Mouse (Mus musculus): ENCODE measurements around the gene Camk2d. TPM values are rescaled to one million over a fixed set of nuclear protein-coding genes. Genes with fewer than 3 reads are reported as not detected.

Gene Camk2d
- polyA plus RNA-seq, 1 experiment from 2014 or later, result 40.9 TPM

GRCm38 (mm10) chr3:126714281-126714680, 118.2 kb downstream of the Camk2d start:
- no peak for ATAC-seq (ENCODE audit: low read depth)
- 79% methylated on average over 1 of the region's 1 CpGs for WGBS
- Histone ChIP-seq H3K4me3 (ENCODE audit: low read depth, low read length) (no peak overlapping the region), H3K27me3 (replicated peaks; ENCODE audit: control insufficient read depth, insufficient read depth, low read length) (no peaks in the 10 kb centered on the region), H3K36me3 (ENCODE audit: control insufficient read depth, insufficient read depth, low read length) (no peaks in the 10 kb centered on the region), H3K9ac (ENCODE audit: low read depth, low read length) (no peak overlapping the region), H3K4me1 (ENCODE audit: control insufficient read depth, insufficient read depth, low read length) (no peaks in the 10 kb centered on the region), H3K9me3 (ENCODE audit: control insufficient read depth, low read length) (no peaks in the 10 kb centered on the region), H3K27ac (replicated peaks; ENCODE audit: low read depth, low read length) (no peak overlapping the region), H3K4me2 (ENCODE audit: low read depth, low read length) (no peak overlapping the region)
- DNase-seq (ENCODE audit: low spot score), result no peak

GRCm38 (mm10) chr3:126723021-126723449, 126.9 kb downstream of the Camk2d start:
- no peak for DNase-seq (ENCODE audit: low spot score)
- no peak overlapping the region for H3K4me2 ChIP-seq (ENCODE audit: low read depth, low read length)
- H3K4me3 ChIP-seq (ENCODE audit: low read depth, low read length), result no peak overlapping the region
- 70% methylated on average over 5 of the region's 5 CpGs for WGBS
- H3K27me3 ChIP-seq (replicated peaks; ENCODE audit: control insufficient read depth, insufficient read depth, low read length), result no peaks in the 10 kb centered on the region
- H3K9ac ChIP-seq (ENCODE audit: low read depth, low read length), result no peak overlapping the region
- H3K9me3 ChIP-seq (ENCODE audit: control insufficient read depth, low read length), result no peaks in the 10 kb centered on the region
- H3K36me3 ChIP-seq (ENCODE audit: control insufficient read depth, insufficient read depth, low read length), result no peaks in the 10 kb centered on the region
- ATAC-seq (ENCODE audit: low read depth), result no peak
- no peaks in the 10 kb centered on the region for H3K4me1 ChIP-seq (ENCODE audit: control insufficient read depth, insufficient read depth, low read length)
- no peak overlapping the region for H3K27ac ChIP-seq (replicated peaks; ENCODE audit: low read depth, low read length)

GRCm38 (mm10) chr3:126723458-126723857, 127.4 kb downstream of the Camk2d start:
- DNase-seq (ENCODE audit: low spot score) (no peak), ATAC-seq (ENCODE audit: low read depth) (no peak)
- WGBS, result 70% methylated on average over 5 of the region's 5 CpGs
- Histone ChIP-seq H3K27me3 (replicated peaks; ENCODE audit: control insufficient read depth, insufficient read depth, low read length) (no peaks in the 10 kb centered on the region), H3K4me1 (ENCODE audit: control insufficient read depth, insufficient read depth, low read length) (no peaks in the 10 kb centered on the region), H3K36me3 (ENCODE audit: control insufficient read depth, insufficient read depth, low read length) (no peaks in the 10 kb centered on the region), H3K4me2 (ENCODE audit: low read depth, low read length) (no peak overlapping the region), H3K9ac (ENCODE audit: low read depth, low read length) (no peak overlapping the region), H3K27ac (replicated peaks; ENCODE audit: low read depth, low read length) (no peak overlapping the region), H3K9me3 (ENCODE audit: control insufficient read depth, low read length) (no peaks in the 10 kb centered on the region), H3K4me3 (ENCODE audit: low read depth, low read length) (no peak overlapping the region)

DNA sequence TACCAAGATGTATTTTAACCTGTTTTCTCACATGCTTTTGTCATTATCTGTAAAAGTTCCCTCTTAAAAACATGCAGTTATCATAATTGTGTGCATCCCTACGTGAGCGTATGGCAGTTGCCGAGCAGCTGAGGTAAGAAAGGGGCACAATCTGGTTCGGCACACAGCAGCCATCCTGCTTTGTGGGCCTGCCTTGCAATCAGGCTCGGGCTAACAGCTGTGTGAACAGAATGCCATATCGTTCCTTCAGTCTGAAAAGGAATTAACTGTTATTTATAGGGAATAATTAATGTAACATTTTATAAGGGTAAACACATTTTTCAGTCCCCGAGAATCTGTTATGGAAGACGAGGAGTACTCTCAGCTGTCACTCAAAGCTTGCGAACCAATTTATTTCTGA, 129.5 kb downstream of the Camk2d start:
- DNase-seq (ENCODE audit: low spot score) (no peak), ATAC-seq (ENCODE audit: low read depth) (no peak)
- Histone ChIP-seq H3K27me3 (replicated peaks; ENCODE audit: control insufficient read depth, insufficient read depth, low read length) (no peaks in the 10 kb centered on the region), H3K9ac (ENCODE audit: low read depth, low read length) (no peak overlapping the region), H3K4me1 (ENCODE audit: control insufficient read depth, insufficient read depth, low read length) (no peaks in the 10 kb centered on the region), H3K4me2 (ENCODE audit: low read depth, low read length) (no peak overlapping the region), H3K36me3 (ENCODE audit: control insufficient read depth, insufficient read depth, low read length) (no peaks in the 10 kb centered on the region), H3K27ac (replicated peaks; ENCODE audit: low read depth, low read length) (no peak overlapping the region), H3K9me3 (ENCODE audit: control insufficient read depth, low read length) (no peaks in the 10 kb centered on the region), H3K4me3 (ENCODE audit: low read depth, low read length) (no peak overlapping the region)
- 76% methylated on average over 9 of the region's 9 CpGs for WGBS

- H3K27ac ChIP-seq (replicated peaks; ENCODE audit: low read depth, low read length), result no peak overlapping the region
- no peak overlapping the region for H3K9ac ChIP-seq (ENCODE audit: low read depth, low read length)
- no peak overlapping the region for H3K4me3 ChIP-seq (ENCODE audit: low read depth, low read length)
- DNase-seq (ENCODE audit: low spot score) (no peak), ATAC-seq (ENCODE audit: low read depth) (no peak)
- H3K4me1 ChIP-seq (ENCODE audit: control insufficient read depth, insufficient read depth, low read length), result no peaks in the 10 kb centered on the region
- no peaks in the 10 kb centered on the region for H3K9me3 ChIP-seq (ENCODE audit: control insufficient read depth, low read length)
- WGBS, result 95% methylated on average over 4 of the region's 4 CpGs
- H3K27me3 ChIP-seq (replicated peaks; ENCODE audit: control insufficient read depth, insufficient read depth, low read length), result no peaks in the 10 kb centered on the region
- no peaks in the 10 kb centered on the region for H3K36me3 ChIP-seq (ENCODE audit: control insufficient read depth, insufficient read depth, low read length)
- no peak overlapping the region for H3K4me2 ChIP-seq (ENCODE audit: low read depth, low read length)
These were observed 131.3 kb downstream of the Camk2d start for GRCm38 (mm10) chr3:126727387-126727786.

DNA sequence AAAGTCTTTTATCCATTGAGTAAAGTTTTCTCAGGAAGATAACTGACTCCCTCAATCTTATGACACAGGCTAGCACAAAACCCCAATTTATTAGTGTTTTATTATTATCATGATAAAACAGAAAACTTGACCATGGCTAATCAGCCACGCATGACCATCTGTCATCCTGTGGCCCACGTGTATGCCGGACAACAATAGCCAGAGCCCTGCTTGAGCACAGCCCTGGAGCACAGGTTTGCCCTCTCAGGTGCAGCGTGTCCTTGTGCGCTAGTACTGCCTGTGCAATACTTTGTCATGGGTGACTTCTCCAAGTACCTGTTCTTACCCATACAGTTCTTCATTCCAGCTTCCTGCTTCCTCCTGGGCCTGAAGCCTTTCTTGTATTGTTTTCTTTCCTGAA, 134.3 kb downstream of the Camk2d start:
- H3K4me2 ChIP-seq (ENCODE audit: low read depth, low read length), result no peak overlapping the region
- H3K27me3 ChIP-seq (replicated peaks; ENCODE audit: control insufficient read depth, insufficient read depth, low read length), result no peaks in the 10 kb centered on the region
- no peak overlapping the region for H3K27ac ChIP-seq (replicated peaks; ENCODE audit: low read depth, low read length)
- 93% methylated on average over 5 of the region's 5 CpGs for WGBS
- ATAC-seq (ENCODE audit: low read depth) (no peak), DNase-seq (ENCODE audit: low spot score) (no peak)
- H3K9me3 ChIP-seq (ENCODE audit: control insufficient read depth, low read length), result no peaks in the 10 kb centered on the region
- no peak overlapping the region for H3K9ac ChIP-seq (ENCODE audit: low read depth, low read length)
- H3K4me3 ChIP-seq (ENCODE audit: low read depth, low read length), result no peak overlapping the region
- peaks cover 2% of the 10 kb centered on the region; the same call in 1 of the 2 replicates for H3K4me1 ChIP-seq (ENCODE audit: control insufficient read depth, insufficient read depth, low read length)
- H3K36me3 ChIP-seq (ENCODE audit: control insufficient read depth, insufficient read depth, low read length), result no peaks in the 10 kb centered on the region

- Histone ChIP-seq H3K4me1 (ENCODE audit: control insufficient read depth, insufficient read depth, low read length) (peaks cover 4% of the 10 kb centered on the region; the same call in 1 of the 2 replicates), H3K4me2 (ENCODE audit: low read depth, low read length) (no peak overlapping the region), H3K9me3 (ENCODE audit: control insufficient read depth, low read length) (no peaks in the 10 kb centered on the region), H3K9ac (ENCODE audit: low read depth, low read length) (no peak overlapping the region), H3K27ac (replicated peaks; ENCODE audit: low read depth, low read length) (no peak overlapping the region), H3K4me3 (ENCODE audit: low read depth, low read length) (no peak overlapping the region), H3K36me3 (ENCODE audit: control insufficient read depth, insufficient read depth, low read length) (no peaks in the 10 kb centered on the region), H3K27me3 (replicated peaks; ENCODE audit: control insufficient read depth, insufficient read depth, low read length) (no peaks in the 10 kb centered on the region)
- WGBS, result 86% methylated on average over 2 of the region's 2 CpGs
- no peak for ATAC-seq (ENCODE audit: low read depth)
- no peak for DNase-seq (ENCODE audit: low spot score)
These were observed 136.2 kb downstream of the Camk2d start for GRCm38 (mm10) chr3:126732323-126732722.

GRCm38 (mm10) chr3:126734533-126734932, 138.4 kb downstream of the Camk2d start:
- no peak overlapping the region for H3K9ac ChIP-seq (ENCODE audit: low read depth, low read length)
- peaks cover 4% of the 10 kb centered on the region; the same call in 1 of the 2 replicates for H3K4me1 ChIP-seq (ENCODE audit: control insufficient read depth, insufficient read depth, low read length)
- H3K4me2 ChIP-seq (ENCODE audit: low read depth, low read length), result no peak overlapping the region
- H3K36me3 ChIP-seq (ENCODE audit: control insufficient read depth, insufficient read depth, low read length), result no peaks in the 10 kb centered on the region
- H3K4me3 ChIP-seq (ENCODE audit: low read depth, low read length), result no peak overlapping the region
- no peaks in the 10 kb centered on the region for H3K27me3 ChIP-seq (replicated peaks; ENCODE audit: control insufficient read depth, insufficient read depth, low read length)
- H3K9me3 ChIP-seq (ENCODE audit: control insufficient read depth, low read length), result no peaks in the 10 kb centered on the region
- DNase-seq (ENCODE audit: low spot score) (no peak), ATAC-seq (ENCODE audit: low read depth) (no peak)
- 96% methylated on average over 2 of the region's 2 CpGs for WGBS
- H3K27ac ChIP-seq (replicated peaks; ENCODE audit: low read depth, low read length), result no peak overlapping the region

DNA sequence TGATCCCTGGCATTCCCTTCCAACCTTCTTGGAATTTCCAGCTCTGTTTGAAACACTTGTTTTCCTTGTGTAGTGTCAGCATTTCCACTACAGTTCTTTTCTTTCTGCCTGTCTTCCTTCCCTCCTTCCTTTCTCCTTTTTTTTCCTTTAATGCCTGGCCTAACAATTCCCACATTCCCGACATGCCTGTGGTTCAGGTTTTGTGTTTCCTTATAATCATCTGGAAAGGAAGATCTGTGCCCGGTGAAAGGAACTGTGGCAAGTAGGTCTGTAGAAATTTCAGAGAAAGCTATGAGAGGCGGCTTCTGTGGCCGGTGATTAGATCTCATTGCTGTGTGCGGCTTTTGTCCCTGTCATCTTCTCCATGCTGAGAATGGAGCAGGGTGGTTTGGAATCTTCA, 139.1 kb downstream of the Camk2d start:
- ATAC-seq (ENCODE audit: low read depth), result no peak
- no peaks in the 10 kb centered on the region for H3K9me3 ChIP-seq (ENCODE audit: control insufficient read depth, low read length)
- DNase-seq (ENCODE audit: low spot score), result peak; percentile 6
- H3K9ac ChIP-seq (ENCODE audit: low read depth, low read length), result no peak overlapping the region
- H3K4me2 ChIP-seq (ENCODE audit: low read depth, low read length), result no peak overlapping the region
- H3K27me3 ChIP-seq (replicated peaks; ENCODE audit: control insufficient read depth, insufficient read depth, low read length), result no peaks in the 10 kb centered on the region
- H3K27ac ChIP-seq (replicated peaks; ENCODE audit: low read depth, low read length), result no peak overlapping the region
- H3K4me3 ChIP-seq (ENCODE audit: low read depth, low read length), result no peak overlapping the region
- H3K36me3 ChIP-seq (ENCODE audit: control insufficient read depth, insufficient read depth, low read length), result no peaks in the 10 kb centered on the region
- peaks cover 4% of the 10 kb centered on the region; the same call in 1 of the 2 replicates for H3K4me1 ChIP-seq (ENCODE audit: control insufficient read depth, insufficient read depth, low read length)
- WGBS, result 47% methylated on average over 5 of the region's 5 CpGs

Data from embryonic facial prominence, embryonic 14.5 days (tissue).